Mouse (Mus musculus): ENCODE data around the gene Cd7.
A peak's percentile ranks its signal among the peaks of the same experiment; 100 is the strongest.

The Cd7 gene

GRCm38 (mm10) chr11:120990951-120991526 is 48.2 kb downstream of the Cd7 start, which contains the start of gene Csnk1d:
Csnk1d (minus strand) TSS chr11:120991330.
- DNase-seq (ENCODE audit: low read depth, low spot score), result peak; percentile 92

DNA sequence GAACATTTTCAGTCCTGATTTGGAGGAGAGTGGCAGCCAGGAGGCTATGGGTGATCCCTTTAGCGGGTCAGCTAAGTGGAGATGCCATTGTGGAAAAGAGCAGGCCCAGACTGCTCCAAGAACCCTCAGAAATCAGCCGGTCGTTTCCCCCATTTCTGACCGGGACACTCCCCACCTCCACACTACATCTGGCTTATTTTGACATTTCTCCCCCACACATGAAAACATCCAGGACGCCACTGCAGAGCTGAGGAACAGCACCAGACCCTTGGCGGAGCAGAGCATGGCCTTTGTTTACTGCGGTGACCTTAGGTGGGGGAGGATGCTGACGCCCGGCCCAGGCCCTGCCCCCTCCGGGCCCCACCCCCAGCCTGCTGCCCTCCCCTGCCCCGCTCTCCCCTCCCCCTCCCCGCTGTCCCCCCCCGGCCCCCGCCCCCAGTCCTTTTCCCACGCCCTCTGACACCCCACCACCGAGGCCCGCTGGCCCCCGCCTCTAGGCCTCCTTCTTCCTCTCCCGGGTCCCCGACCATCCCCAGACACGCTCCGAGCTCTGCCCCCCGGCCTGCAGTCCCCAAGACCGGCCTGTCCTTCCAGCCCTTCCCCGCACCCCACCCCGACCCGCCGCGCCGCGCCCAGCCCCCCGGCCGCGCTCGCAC is 49.0 kb downstream of the Cd7 start:
- DNase-seq (ENCODE audit: low read depth, low spot score), result peak; percentile 45

GRCm38 (mm10) chr11:120989523-120989922 is 49.7 kb downstream of the Cd7 start:
- DNase-seq (ENCODE audit: low read depth, low spot score), result no peak

DNA sequence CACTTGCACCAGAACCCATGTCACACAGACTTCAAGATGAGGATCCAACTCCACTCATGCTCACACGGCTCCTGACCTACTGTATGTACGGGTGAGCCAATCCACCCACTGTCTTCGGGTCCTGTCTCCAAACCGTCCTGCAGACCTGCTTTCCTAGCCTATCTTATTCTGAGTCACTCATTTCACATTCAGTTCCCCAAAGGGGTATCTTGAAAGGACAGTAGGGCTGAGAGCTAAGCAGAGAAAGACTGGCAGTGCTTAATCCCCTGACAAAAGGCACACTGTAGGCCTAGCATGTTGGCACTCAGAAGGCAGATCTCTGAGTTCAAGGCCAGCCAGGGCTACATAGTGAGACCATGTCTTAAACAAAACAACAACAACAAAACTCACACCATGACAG is 50.8 kb downstream of the Cd7 start:
- no peak for DNase-seq (ENCODE audit: low read depth, low spot score)

- no peak for DNase-seq (ENCODE audit: low read depth, low spot score)
Measured at GRCm38 (mm10) chr11:120987608-120988007, 51.6 kb downstream of the Cd7 start.
